ENCODE assay signal across 19 mouse cellular contexts in genomic region chr12:82801736-82802135, GRCm38 (mm10).
A peak's percentile ranks its signal among the peaks of the same experiment; 100 is the strongest.
DNase-seq lines count a peak whose midpoint lies in the region; ATAC-seq and TF ChIP-seq lines count a peak whose summit lies in the region.
"Had no signal": no experiment of that assay in that cellular context is flagged by ENCODE, and none has a peak within 500 bp of the region (broad histone marks: within the 10 kb centered on the region; RNA-seq: fewer than 3 reads in every experiment).

No protein-coding gene starts in this region.

- 85% methylated on average over 6 of the region's 6 CpGs for WGBS in midbrain, embryonic 14.5 days
- WGBS in midbrain, embryonic 11.5 days: 88% methylated on average over 6 of the region's 6 CpGs
- 91% methylated on average over 6 of the region's 6 CpGs for WGBS in cerebellum, adult 2 months
- WGBS in forebrain, embryonic 11.5 days: 89% methylated on average over 6 of the region's 6 CpGs

- H3K9me3 ChIP-seq in midbrain, embryonic 14.5 days (ENCODE audit: control insufficient read depth, low read length): no peaks in the 10 kb centered on the region
- H3K9me3 ChIP-seq in midbrain, embryonic 11.5 days (ENCODE audit: control insufficient read depth, low read length): no peaks in the 10 kb centered on the region
- H3K9me3 ChIP-seq in forebrain, embryonic 11.5 days (ENCODE audit: control insufficient read depth, low read length): no peaks in the 10 kb centered on the region
- H3K9me3 ChIP-seq: embryonic facial prominence, embryonic 15.5 days; forebrain, embryonic 10.5 days; forebrain, embryonic 15.5 days; heart, embryonic 12.5 days; hindbrain, embryonic 15.5 days had no signal

- no peak for DNase-seq in left cerebral cortex, adult 2 months (ENCODE audit: extremely low spot score in 1 of 2, low spot score in 2 of 2)
- DNase-seq in left cerebral cortex, adult 11 months (ENCODE audit: low spot score): no peak
- DNase-seq in midbrain, embryonic 14.5 days: no peak
- DNase-seq in midbrain, embryonic 11.5 days (ENCODE audit: low spot score, missing footprints): no peak
- DNase-seq in cerebellum, adult 2 months: no peak
- DNase-seq in forebrain, embryonic 11.5 days (ENCODE audit: low spot score): no peak
- DNase-seq: adrenal gland, adult 2 months; adrenal gland, postnatal 25 days; cerebellum, adult 11-12 months; cerebellum, adult 9-11 months; cerebellum, postnatal 36 days; gastrocnemius, postnatal 14 days had no signal

- H3K4me1 ChIP-seq in midbrain, embryonic 14.5 days (ENCODE audit: control insufficient read depth, insufficient read depth, low read length): 0 out of 2 replicates have a peak, but pooled peaks cover 6% of the 10 kb centered on the region
- no peaks in the 10 kb centered on the region for H3K4me1 ChIP-seq in midbrain, embryonic 11.5 days (ENCODE audit: control insufficient read depth, insufficient read depth, low read length)
- peaks cover 12% of the 10 kb centered on the region for H3K4me1 ChIP-seq in cortical plate, adult 2 months (ENCODE audit: control insufficient read depth, insufficient read depth, low read length)
- no peaks in the 10 kb centered on the region for H3K4me1 ChIP-seq in cerebellum, adult 2 months (ENCODE audit: control insufficient read depth, insufficient read depth, low read length)
- no peaks in the 10 kb centered on the region for H3K4me1 ChIP-seq in forebrain, embryonic 11.5 days (replicated peaks; ENCODE audit: control insufficient read depth, insufficient read depth, low read length)
- H3K4me1 ChIP-seq: embryonic facial prominence, embryonic 15.5 days; forebrain, embryonic 10.5 days; hindbrain, embryonic 15.5 days had no signal

- H3K9ac ChIP-seq in midbrain, embryonic 14.5 days (replicated peaks; ENCODE audit: low read length): no peak overlapping the region
- H3K9ac ChIP-seq in midbrain, embryonic 11.5 days (ENCODE audit: low read length): no peak overlapping the region
- no peak overlapping the region for H3K9ac ChIP-seq in forebrain, embryonic 11.5 days (ENCODE audit: low read length)
- H3K9ac ChIP-seq: embryonic facial prominence, embryonic 15.5 days; forebrain, embryonic 15.5 days; heart, embryonic 12.5 days; hindbrain, embryonic 15.5 days had no signal

- H3K4me2 ChIP-seq in midbrain, embryonic 14.5 days (ENCODE audit: low read length): no peak overlapping the region
- H3K4me2 ChIP-seq in midbrain, embryonic 11.5 days: no peak overlapping the region
- H3K4me2 ChIP-seq in forebrain, embryonic 11.5 days (ENCODE audit: low read depth, low read length, severe bottlenecking): no peak overlapping the region
- H3K4me2 ChIP-seq: embryonic facial prominence, embryonic 15.5 days; forebrain, embryonic 15.5 days; heart, embryonic 12.5 days; hindbrain, embryonic 15.5 days had no signal

- no peak for TF ChIP-seq CTCF in left cerebral cortex, adult 2 months (IDR thresholded peaks at IDR 0.05)
- no peak for TF ChIP-seq CTCF in cortical plate, adult 2 months (IDR thresholded peaks at IDR 0.05; ENCODE audit: extremely low read depth, insufficient read depth, low read length)
- no peak for TF ChIP-seq CTCF in cerebellum, adult 2 months (IDR thresholded peaks at IDR 0.05; ENCODE audit: borderline replicate concordance, insufficient read depth, low read depth, low read length)

- no peaks in the 10 kb centered on the region for H3K36me3 ChIP-seq in midbrain, embryonic 14.5 days (ENCODE audit: control insufficient read depth, insufficient read depth, low read length)
- H3K36me3 ChIP-seq in midbrain, embryonic 11.5 days (ENCODE audit: control insufficient read depth, insufficient read depth, low read length): no peaks in the 10 kb centered on the region
- H3K36me3 ChIP-seq in forebrain, embryonic 11.5 days (ENCODE audit: control insufficient read depth, insufficient read depth, low read length): no peaks in the 10 kb centered on the region
- H3K36me3 ChIP-seq: embryonic facial prominence, embryonic 15.5 days; forebrain, embryonic 10.5 days; forebrain, embryonic 15.5 days; heart, embryonic 12.5 days; hindbrain, embryonic 15.5 days had no signal

- intact Hi-C loops in left cerebral cortex, adult 2 months (cut with DNase I): loop anchor here (10.0 kb wide), 1 partner anchor 187 kb away; no protein-coding TSS in a partner anchor

- no peaks in the 10 kb centered on the region for H3K27me3 ChIP-seq in midbrain, embryonic 14.5 days (ENCODE audit: control insufficient read depth, insufficient read depth, low read length)
- H3K27me3 ChIP-seq in midbrain, embryonic 11.5 days (ENCODE audit: control insufficient read depth, insufficient read depth, low read length): no peaks in the 10 kb centered on the region
- H3K27me3 ChIP-seq in cerebellum, adult 2 months (ENCODE audit: control insufficient read depth, insufficient read depth, low read length): no peaks in the 10 kb centered on the region
- no peaks in the 10 kb centered on the region for H3K27me3 ChIP-seq in forebrain, embryonic 11.5 days (ENCODE audit: control insufficient read depth, insufficient read depth, low read length)
- H3K27me3 ChIP-seq: embryonic facial prominence, embryonic 15.5 days; forebrain, embryonic 15.5 days; heart, embryonic 12.5 days; hindbrain, embryonic 15.5 days had no signal

- TF ChIP-seq POLR2A in cortical plate, adult 2 months (IDR thresholded peaks at IDR 0.05; ENCODE audit: extremely low read depth, insufficient read depth, low read length): no peak
- TF ChIP-seq POLR2A in cerebellum, adult 2 months (IDR thresholded peaks at IDR 0.05; ENCODE audit: borderline replicate concordance, insufficient read depth, low read length): no peak

- H3K27ac ChIP-seq in left cerebral cortex, adult 2 months: peak overlapping the region; percentile 67
- H3K27ac ChIP-seq in midbrain, embryonic 14.5 days (replicated peaks; ENCODE audit: low read depth, low read length): peak overlapping the region; percentile 32; the same call in 1 of the 2 replicates
- H3K27ac ChIP-seq in midbrain, embryonic 11.5 days (ENCODE audit: low read depth, low read length): no peak overlapping the region
- peak overlapping the region; percentile 45; the same call in 1 of the 2 replicates for H3K27ac ChIP-seq in cortical plate, adult 2 months (ENCODE audit: insufficient read depth, low read length)
- H3K27ac ChIP-seq in cerebellum, adult 2 months (ENCODE audit: insufficient read depth, low read length): no peak overlapping the region
- no peak overlapping the region for H3K27ac ChIP-seq in forebrain, embryonic 11.5 days (ENCODE audit: low read depth, low read length)
- H3K27ac ChIP-seq: embryonic facial prominence, embryonic 15.5 days; forebrain, embryonic 10.5 days; forebrain, embryonic 15.5 days; hindbrain, embryonic 15.5 days had no signal

- no peak for ATAC-seq in midbrain, embryonic 14.5 days (ENCODE audit: low FRiP score, low TSS enrichment)
- ATAC-seq in midbrain, embryonic 11.5 days (ENCODE audit: low FRiP score): no peak
- no peak for ATAC-seq in forebrain, embryonic 11.5 days (replicated peaks; ENCODE audit: low FRiP score)
- ATAC-seq: forebrain, embryonic 15.5 days had no signal

- no peak overlapping the region for H3K4me3 ChIP-seq in left cerebral cortex, adult 2 months
- no peak overlapping the region for H3K4me3 ChIP-seq in midbrain, embryonic 14.5 days (replicated peaks; ENCODE audit: low read depth, low read length)
- H3K4me3 ChIP-seq in midbrain, embryonic 11.5 days (ENCODE audit: low read depth, low read length): no peak overlapping the region
- no peak overlapping the region for H3K4me3 ChIP-seq in cortical plate, adult 2 months (ENCODE audit: insufficient read depth, low read length)
- no peak overlapping the region for H3K4me3 ChIP-seq in cerebellum, adult 2 months (replicated peaks; ENCODE audit: insufficient read depth, low read depth, low read length)
- H3K4me3 ChIP-seq in forebrain, embryonic 11.5 days (ENCODE audit: low read depth, low read length): no peak overlapping the region
- H3K4me3 ChIP-seq: embryonic facial prominence, embryonic 15.5 days; erythroblast, embryonic 14.5 days; forebrain, embryonic 10.5 days; forebrain, embryonic 15.5 days; heart, embryonic 12.5 days; hindbrain, embryonic 15.5 days had no signal

Comparison
In these comparisons a context has a peak if more than half of its experiments do, and no peak if none do; other contexts are left out.
1. H3K27ac ChIP-seq: peak in left cerebral cortex, adult 2 months (single experiment), midbrain, embryonic 14.5 days (single experiment) and cortical plate, adult 2 months (single experiment); none in midbrain, embryonic 11.5 days (single experiment), cerebellum, adult 2 months (single experiment) and forebrain, embryonic 11.5 days (single experiment).